23 mouse cellular contexts compared by ENCODE assay signal in the genomic region with DNA sequence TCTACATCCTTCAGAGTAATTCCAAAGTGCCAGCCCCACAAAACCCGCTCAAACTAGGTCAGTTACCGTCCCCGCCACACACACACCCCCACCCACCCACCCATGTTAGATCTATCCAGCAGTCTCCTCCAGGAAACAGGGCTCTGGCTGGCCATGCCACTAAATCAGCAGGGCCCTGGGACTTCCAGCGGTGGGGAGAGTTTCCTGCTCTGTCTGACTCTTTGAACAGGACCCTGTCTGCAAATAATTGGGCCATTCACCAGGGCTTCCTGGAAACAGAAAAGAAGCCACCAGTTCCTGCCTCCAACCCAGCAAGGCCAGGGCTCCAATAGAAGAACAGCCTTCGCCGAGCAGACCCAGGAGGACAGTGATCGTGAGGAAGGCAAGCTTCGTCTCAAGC.
DNase-seq lines count a peak whose midpoint lies in the region; ATAC-seq lines count a peak whose summit lies in the region.
"Had no signal": no experiment of that assay in that cellular context is flagged by ENCODE, and none has a peak within 500 bp of the region (broad histone marks: within the 10 kb centered on the region; RNA-seq: fewer than 3 reads in every experiment).

No protein-coding gene starts in this region.

- H3K9me3 ChIP-seq in embryonic facial prominence, embryonic 12.5 days = no peaks in the 10 kb centered on the region
- H3K9me3 ChIP-seq in embryonic facial prominence, embryonic 10.5 days = no peaks in the 10 kb centered on the region
- H3K9me3 ChIP-seq: embryonic facial prominence, embryonic 13.5 days; forebrain, embryonic 13.5 days; G1E; heart, embryonic 10.5 days; hindbrain, embryonic 15.5 days; limb, embryonic 12.5 days; midbrain, embryonic 12.5 days had no signal

- no peak overlapping the region for H3K9ac ChIP-seq in embryonic facial prominence, embryonic 12.5 days
- H3K9ac ChIP-seq: embryonic facial prominence, embryonic 13.5 days; forebrain, embryonic 13.5 days; hindbrain, embryonic 15.5 days; limb, embryonic 12.5 days; midbrain, embryonic 12.5 days had no signal

- H3K27me3 ChIP-seq in embryonic facial prominence, embryonic 12.5 days = no peaks in the 10 kb centered on the region
- H3K27me3 ChIP-seq in embryonic facial prominence, embryonic 10.5 days (replicated peaks; ENCODE audit: low read depth, poor library complexity, severe bottlenecking) = no peaks in the 10 kb centered on the region
- H3K27me3 ChIP-seq: embryonic facial prominence, embryonic 13.5 days; forebrain, embryonic 13.5 days; hindbrain, embryonic 15.5 days; limb, embryonic 12.5 days; midbrain, embryonic 12.5 days; Patski had no signal

- H3K4me1 ChIP-seq in embryonic facial prominence, embryonic 12.5 days = no peaks in the 10 kb centered on the region
- 0 out of 2 replicates have a peak, but pooled peaks cover 3% of the 10 kb centered on the region for H3K4me1 ChIP-seq in embryonic facial prominence, embryonic 10.5 days
- H3K4me1 ChIP-seq: embryonic facial prominence, embryonic 13.5 days; forebrain, embryonic 13.5 days; hindbrain, embryonic 15.5 days; limb, embryonic 12.5 days; midbrain, embryonic 12.5 days had no signal

- DNase-seq in embryonic facial prominence, embryonic 10.5 days (ENCODE audit: low spot score) = no peak
- peak; percentile 24 for DNase-seq in kidney, adult 9 months
- DNase-seq in kidney, postnatal 14 days = peak; percentile 58
- no peak for DNase-seq in ovary, postnatal 36 days (ENCODE audit: low spot score)
- DNase-seq in layer of hippocampus, postnatal 14 days (ENCODE audit: low spot score in 2 of 2) = no peak
- DNase-seq: B cell, adult 2 months; cerebellum, adult 18-20 months; cerebellum, postnatal 14 days; gastrocnemius, postnatal 10 days; lung, adult 18-20 months; lung, postnatal 10 days; thymus, postnatal 14 days had no signal

- no peaks in the 10 kb centered on the region for H3K36me3 ChIP-seq in embryonic facial prominence, embryonic 12.5 days
- no peaks in the 10 kb centered on the region for H3K36me3 ChIP-seq in embryonic facial prominence, embryonic 10.5 days (replicated peaks)
- H3K36me3 ChIP-seq: embryonic facial prominence, embryonic 13.5 days; G1E; heart, embryonic 10.5 days; hindbrain, embryonic 15.5 days; limb, embryonic 12.5 days; midbrain, embryonic 12.5 days had no signal

- 0 out of 2 replicates have a peak overlapping the region, but pooled peaks have one; percentile 25 for H3K27ac ChIP-seq in embryonic facial prominence, embryonic 12.5 days
- no peak overlapping the region for H3K27ac ChIP-seq in embryonic facial prominence, embryonic 10.5 days (replicated peaks)
- H3K27ac ChIP-seq: embryonic facial prominence, embryonic 13.5 days; forebrain, embryonic 13.5 days; heart, embryonic 10.5 days; hindbrain, embryonic 15.5 days; limb, embryonic 12.5 days; midbrain, embryonic 12.5 days had no signal

- 60% methylated on average over 8 of the region's 8 CpGs for WGBS in embryonic facial prominence, embryonic 12.5 days
- WGBS in embryonic facial prominence, embryonic 10.5 days = 76% methylated on average over 8 of the region's 8 CpGs

- ATAC-seq in embryonic facial prominence, embryonic 12.5 days (ENCODE audit: insufficient number of reproducible peaks, insufficient read depth, low FRiP score, low TSS enrichment) = no peak
- ATAC-seq in erythroblast, adult 5-6 weeks (replicated peaks; ENCODE audit: low FRiP score, poor library complexity, severe bottlenecking) = no peak
- ATAC-seq: forebrain, embryonic 13.5 days; Patski had no signal

- no peak overlapping the region for H3K4me2 ChIP-seq in embryonic facial prominence, embryonic 12.5 days (replicated peaks)
- H3K4me2 ChIP-seq: embryonic facial prominence, embryonic 13.5 days; forebrain, embryonic 13.5 days; hindbrain, embryonic 15.5 days; limb, embryonic 12.5 days; liver, embryonic 11.5 days; midbrain, embryonic 12.5 days had no signal

- no peak overlapping the region for H3K4me3 ChIP-seq in embryonic facial prominence, embryonic 12.5 days
- H3K4me3 ChIP-seq in embryonic facial prominence, embryonic 10.5 days = no peak overlapping the region
- H3K4me3 ChIP-seq: embryonic facial prominence, embryonic 13.5 days; forebrain, embryonic 13.5 days; heart, embryonic 10.5 days; hindbrain, embryonic 15.5 days; limb, embryonic 12.5 days; midbrain, embryonic 12.5 days had no signal

Comparison
In these comparisons a context has a peak if more than half of its experiments do, and no peak if none do; other contexts are left out.
1. DNase-seq: peak in kidney, adult 9 months (single experiment) and kidney, postnatal 14 days (single experiment); none in embryonic facial prominence, embryonic 10.5 days (single experiment), ovary, postnatal 36 days (single experiment) and layer of hippocampus, postnatal 14 days (0 of 2).